ENCODE assay signal across 23 mouse cellular contexts in genomic region chr6:4509395-4509794, GRCm38 (mm10). TPM values are rescaled to one million over a fixed set of nuclear protein-coding genes. Genes with fewer than 3 reads are reported as not detected.
DNase-seq lines count a peak whose midpoint lies in the region; ATAC-seq and TF ChIP-seq lines count a peak whose summit lies in the region.
"Had no signal": no experiment of that assay in that cellular context is flagged by ENCODE, and none has a peak within 500 bp of the region (broad histone marks: within the 10 kb centered on the region; RNA-seq: fewer than 3 reads in every experiment).

No protein-coding gene starts in this region.

- no peaks in the 10 kb centered on the region for H3K9me3 ChIP-seq in heart, embryonic 16.5 days (replicated peaks; ENCODE audit: control insufficient read depth, low read length)
- no peaks in the 10 kb centered on the region for H3K9me3 ChIP-seq in heart, embryonic 10.5 days
- H3K9me3 ChIP-seq: forebrain, embryonic 10.5 days; hindbrain, embryonic 12.5 days had no signal

- DNase-seq in heart, embryonic 10.5 days (ENCODE audit: low spot score) = no peak
- peak; percentile 56 for DNase-seq in 3T3-L1 (ENCODE audit: low read depth, low spot score)
- DNase-seq in thymus, adult 18-20 months = no peak
- no peak for DNase-seq in kidney, postnatal 14 days
- no peak for DNase-seq in cerebellum, adult 9-10 months
- DNase-seq: adrenal gland, postnatal 10 days; B cell, adult 2 months; cerebellum, adult 11-12 months; cerebellum, adult 9-11 months; cerebellum, postnatal 36 days; gastrocnemius, postnatal 36 days; heart, adult 18-20 months; heart, postnatal 4 days had no signal

- no peak overlapping the region for H3K27ac ChIP-seq in heart, embryonic 16.5 days (ENCODE audit: low read length)
- no peak overlapping the region for H3K27ac ChIP-seq in heart, embryonic 10.5 days
- H3K27ac ChIP-seq in embryonic fibroblast, embryonic 13.5 days (ENCODE audit: insufficient read depth, low read length) = peak overlapping the region; percentile 72
- H3K27ac ChIP-seq: forebrain, embryonic 10.5 days; hindbrain, embryonic 12.5 days had no signal

- ATAC-seq in heart, embryonic 16.5 days (replicated peaks; ENCODE audit: extremely low read depth, insufficient read depth, low FRiP score) = no peak
- ATAC-seq: forebrain, embryonic 14.5 days; hindbrain, embryonic 16.5 days; inflammation-experienced regulatory T-cells, adult 6 months had no signal

- WGBS in heart, embryonic 16.5 days = 72% methylated on average over 4 of the region's 4 CpGs
- 75% methylated on average over 4 of the region's 4 CpGs for WGBS in heart, embryonic 10.5 days

- TF ChIP-seq CTCF in C2C12 (IDR thresholded peaks at IDR 0.05; ENCODE audit: control insufficient read depth, insufficient read depth, insufficient read length) = no peak
- TF ChIP-seq CTCF in embryonic fibroblast, embryonic 13.5 days (IDR thresholded peaks at IDR 0.05; ENCODE audit: borderline replicate concordance, insufficient read depth, low read length) = no peak

- H3ac ChIP-seq in C2C12 (ENCODE audit: control insufficient read depth, insufficient read length, low read depth) = no peak overlapping the region

- peak; percentile 18; the same call in 1 of the 2 replicates for TF ChIP-seq POLR2A in embryonic fibroblast, embryonic 13.5 days (IDR thresholded peaks at IDR 0.05; ENCODE audit: low read depth, low read length)

- H3K79me2 ChIP-seq in C2C12 (ENCODE audit: control insufficient read depth, insufficient read depth) = peaks cover 67% of the 10 kb centered on the region

- H3K79me3 ChIP-seq in C2C12 (ENCODE audit: low read depth) = peaks cover 40% of the 10 kb centered on the region

- peaks cover 4% of the 10 kb centered on the region; the same call in 1 of the 2 replicates for H3K4me1 ChIP-seq in heart, embryonic 16.5 days (ENCODE audit: control insufficient read depth, insufficient read depth, low read length)
- peaks cover 17% of the 10 kb centered on the region for H3K4me1 ChIP-seq in heart, embryonic 10.5 days
- H3K4me1 ChIP-seq in embryonic fibroblast, embryonic 13.5 days (ENCODE audit: control insufficient read depth, insufficient read depth, low read length) = peaks cover 3% of the 10 kb centered on the region

- peak overlapping the region; percentile 32; the same call in 1 of the 2 replicates for H3K4me2 ChIP-seq in heart, embryonic 16.5 days (ENCODE audit: low read depth, low read length)
- H3K4me2 ChIP-seq: heart, embryonic 11.5 days; hindbrain, embryonic 12.5 days had no signal

- H3K4me3 ChIP-seq in heart, embryonic 16.5 days (ENCODE audit: low read length) = no peak overlapping the region
- no peak overlapping the region for H3K4me3 ChIP-seq in heart, embryonic 10.5 days
- H3K4me3 ChIP-seq in C2C12 (ENCODE audit: insufficient read depth, poor library complexity, severe bottlenecking) = peak overlapping the region; percentile 12
- peak overlapping the region; percentile 52 for H3K4me3 ChIP-seq in embryonic fibroblast, embryonic 13.5 days (ENCODE audit: insufficient read depth, low read length)
- H3K4me3 ChIP-seq: erythroblast, embryonic 14.5 days; forebrain, embryonic 10.5 days; hindbrain, embryonic 12.5 days had no signal

- H3K27me3 ChIP-seq in heart, embryonic 16.5 days (ENCODE audit: control insufficient read depth, insufficient read depth, low read length) = 0 out of 2 replicates have a peak, but pooled peaks cover 3% of the 10 kb centered on the region
- H3K27me3 ChIP-seq in heart, embryonic 10.5 days (ENCODE audit: insufficient read depth, poor library complexity, severe bottlenecking) = no peaks in the 10 kb centered on the region
- H3K27me3 ChIP-seq in C2C12 (ENCODE audit: control insufficient read depth, insufficient read depth, insufficient read length) = no peaks in the 10 kb centered on the region
- H3K27me3 ChIP-seq: hindbrain, embryonic 12.5 days had no signal

- no peaks in the 10 kb centered on the region for H3K36me3 ChIP-seq in heart, embryonic 16.5 days (ENCODE audit: control insufficient read depth, insufficient read depth)
- peaks cover 2% of the 10 kb centered on the region; the same call in 1 of the 2 replicates for H3K36me3 ChIP-seq in heart, embryonic 10.5 days
- H3K36me3 ChIP-seq in C2C12 (ENCODE audit: control insufficient read depth, insufficient read depth) = peaks cover 67% of the 10 kb centered on the region
- H3K36me3 ChIP-seq: forebrain, embryonic 10.5 days; hindbrain, embryonic 12.5 days had no signal

- no peak overlapping the region for H3K9ac ChIP-seq in heart, embryonic 16.5 days (ENCODE audit: low read length)
- H3K9ac ChIP-seq: hindbrain, embryonic 12.5 days had no signal

TF ChIP-seq in C2C12, 6 proteins besides CTCF, POLR2A, EP300 and RAD21:
- TF ChIP-seq USF1 (IDR thresholded peaks at IDR 0.05; ENCODE audit: low read depth) (peak; percentile 57), MYOD1 (IDR thresholded peaks at IDR 0.05; ENCODE audit: control insufficient read depth, insufficient read length, low read depth) (no peak)

RNA-seq across cellular contexts. Expression of gene Col1a2, which starts 4.8 kb away (rescaled TPM):
- polyA plus RNA-seq in heart, embryonic 16.5 days (2015; fragmentation: Nextera tagmentation; extraction: Ambion mirVana) = 382 and 460 TPM in 2 replicates
- polyA plus RNA-seq in heart, embryonic 10.5 days (2016; fragmentation: Nextera tagmentation; extraction: Ambion mirVana) = 88.7 and 175 TPM in 2 replicates
- polyA plus RNA-seq in C2C12 (2012; fragmentation: generic; extraction: Trizol) = 144 TPM
- polyA plus RNA-seq in embryonic fibroblast, embryonic 13.5 days (2011; ENCODE audit: insufficient read length, low read depth, missing spikeins) = 3,465 and 4,838 TPM in 2 replicates

Comparison
In these comparisons a context has a peak if more than half of its experiments do, and no peak if none do; other contexts are left out.
1. H3K4me3 ChIP-seq: peak in C2C12 (single experiment) and embryonic fibroblast, embryonic 13.5 days (single experiment); none in heart, embryonic 16.5 days (single experiment) and heart, embryonic 10.5 days (single experiment).